Mouse (Mus musculus): Measurements from ENCODE around the gene Clec4a4. TPM values are rescaled to one million over a fixed set of nuclear protein-coding genes. Genes with fewer than 3 reads are reported as not detected.

Gene Clec4a4
- not detected for polyA plus RNA-seq (2014; fragmentation: Illumina TruSeq; extraction: RNeasy Lipid Tissue Mini Kit (QIAGEN cat#74804); ENCODE audit: low read depth, low replicate concordance)

DNA sequence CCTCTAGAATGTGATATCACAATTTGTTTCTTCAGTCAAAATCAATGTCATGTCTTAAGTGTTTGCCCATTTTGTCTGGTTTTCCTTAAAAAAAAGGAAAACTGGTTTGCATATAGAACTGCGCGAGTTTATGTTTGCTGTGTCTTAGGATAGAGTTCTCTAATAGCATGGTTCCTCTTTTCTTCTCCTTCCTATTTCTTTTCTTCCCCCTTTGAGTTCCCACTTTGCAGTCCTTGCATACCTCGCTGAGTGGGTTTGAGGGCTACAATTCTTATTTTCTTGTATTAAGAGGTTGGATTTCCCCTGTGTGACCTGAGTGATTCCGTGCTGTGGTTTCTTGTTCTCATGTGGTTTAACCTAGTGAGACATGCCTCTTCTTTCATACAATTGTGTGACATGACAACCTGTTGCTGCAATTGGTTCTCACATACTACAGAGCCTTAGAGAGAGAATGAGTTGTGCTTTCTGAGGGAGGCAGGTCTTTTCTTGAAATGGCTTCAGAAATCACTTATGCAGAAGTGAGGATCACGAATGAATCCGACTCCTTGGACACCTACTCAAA lies at the start of gene Clec4a4:
Gene Clec4a4, plus strand, starts transcription at position 492 of the 562 bp plus-strand sequence.

DNA sequence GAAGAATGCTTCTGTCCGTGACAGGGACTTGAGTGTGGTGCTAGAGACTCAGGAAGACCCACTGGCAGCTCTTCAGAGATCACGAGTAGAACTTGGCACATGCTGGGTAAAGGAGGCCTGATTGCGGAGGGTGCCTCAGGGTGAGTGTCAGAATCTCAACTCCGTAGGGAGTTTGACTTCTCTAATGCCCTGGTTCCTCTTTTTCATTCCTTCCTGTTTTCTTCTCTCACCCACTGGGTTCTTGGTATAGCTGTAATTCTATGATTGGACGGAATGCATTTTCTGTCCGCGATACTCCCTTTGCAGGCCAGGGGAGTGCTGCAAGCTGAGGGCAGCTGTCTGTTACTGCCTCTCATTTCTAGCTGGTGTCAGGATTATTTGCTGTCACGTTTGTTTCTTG lies 37.8 kb upstream of the Clec4a4 start, which contains the start of gene Clec4a3:
Gene Clec4a3, plus strand, starts transcription at position 115 of the 400 bp plus-strand sequence.

DNA sequence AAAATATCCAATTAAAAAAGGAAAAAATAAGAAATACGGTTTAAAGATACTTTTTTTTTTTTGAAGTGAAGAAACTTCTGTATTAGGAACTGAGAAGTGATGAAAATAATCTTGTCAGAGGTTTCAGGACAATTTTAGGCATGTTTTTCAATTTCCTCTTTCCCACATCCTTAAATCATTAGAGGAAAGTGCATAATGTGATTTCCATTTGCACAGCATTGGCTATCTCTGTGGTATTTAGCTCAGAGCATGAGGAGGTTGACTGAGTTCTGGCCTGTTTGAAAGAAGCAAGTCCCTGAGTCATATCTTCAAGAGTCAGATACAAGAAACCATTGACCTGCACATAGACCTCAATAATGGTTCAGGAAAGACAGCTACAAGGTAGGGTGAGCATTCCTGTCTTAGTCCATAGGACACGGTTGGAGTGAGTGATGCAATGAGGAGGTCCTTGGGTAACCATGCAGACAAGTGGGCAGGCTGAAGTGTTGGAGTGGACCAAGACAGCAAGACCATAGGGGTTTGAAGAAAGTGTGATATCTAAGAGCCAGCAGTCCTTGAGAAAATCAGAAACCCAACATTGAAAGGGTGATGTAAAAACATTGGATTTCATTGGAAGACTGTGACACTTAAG lies 59.7 kb downstream of the Clec4a4 start, which contains the start of gene Clec4b1:
Gene Clec4b1, plus strand, starts transcription at position 221 of the 631 bp plus-strand sequence.

Other genes starting within 250 kb of the Clec4a4 start
- 0.57 TPM for gene Slc2a3, start 188.7 kb upstream of the Clec4a4 start, polyA plus RNA-seq (2014; fragmentation: Illumina TruSeq; extraction: RNeasy Lipid Tissue Mini Kit (QIAGEN cat#74804); ENCODE audit: low read depth, low replicate concordance)
- 10.3 TPM for gene Foxj2, start 170.5 kb upstream of the Clec4a4 start, polyA plus RNA-seq (2014; fragmentation: Illumina TruSeq; extraction: RNeasy Lipid Tissue Mini Kit (QIAGEN cat#74804); ENCODE audit: low read depth, low replicate concordance)
- gene C3ar1, start 134.2 kb upstream of the Clec4a4 start, polyA plus RNA-seq (2014; fragmentation: Illumina TruSeq; extraction: RNeasy Lipid Tissue Mini Kit (QIAGEN cat#74804); ENCODE audit: low read depth, low replicate concordance), result 1.6 TPM
- 53.0 TPM for gene Necap1, start 115.9 kb upstream of the Clec4a4 start, polyA plus RNA-seq (2014; fragmentation: Illumina TruSeq; extraction: RNeasy Lipid Tissue Mini Kit (QIAGEN cat#74804); ENCODE audit: low read depth, low replicate concordance)
- gene Clec4a1, start 68.5 kb upstream of the Clec4a4 start, polyA plus RNA-seq (2014; fragmentation: Illumina TruSeq; extraction: RNeasy Lipid Tissue Mini Kit (QIAGEN cat#74804); ENCODE audit: low read depth, low replicate concordance), result 2.3 TPM
- 2.7 TPM for gene Clec4a3, start 37.9 kb upstream of the Clec4a4 start, polyA plus RNA-seq (2014; fragmentation: Illumina TruSeq; extraction: RNeasy Lipid Tissue Mini Kit (QIAGEN cat#74804); ENCODE audit: low read depth, low replicate concordance)
- 1.2 TPM for gene Clec4b1, start 59.6 kb downstream of the Clec4a4 start, polyA plus RNA-seq (2014; fragmentation: Illumina TruSeq; extraction: RNeasy Lipid Tissue Mini Kit (QIAGEN cat#74804); ENCODE audit: low read depth, low replicate concordance)
- 3.2 TPM for gene Clec4a2, start 116.1 kb downstream of the Clec4a4 start, polyA plus RNA-seq (2014; fragmentation: Illumina TruSeq; extraction: RNeasy Lipid Tissue Mini Kit (QIAGEN cat#74804); ENCODE audit: low read depth, low replicate concordance)
- not detected for gene Clec4b2, start 182.5 kb downstream of the Clec4a4 start, polyA plus RNA-seq (2014; fragmentation: Illumina TruSeq; extraction: RNeasy Lipid Tissue Mini Kit (QIAGEN cat#74804); ENCODE audit: low read depth, low replicate concordance)
- 0.65 TPM for gene Clec4n, start 239.5 kb downstream of the Clec4a4 start, polyA plus RNA-seq (2014; fragmentation: Illumina TruSeq; extraction: RNeasy Lipid Tissue Mini Kit (QIAGEN cat#74804); ENCODE audit: low read depth, low replicate concordance)

Data from kidney, adult 10 weeks (tissue).